Mouse (Mus musculus): Measurements from ENCODE around the gene 4930558K02Rik. TPM values are rescaled to one million over a fixed set of nuclear protein-coding genes. Genes with fewer than 3 reads are reported as not detected.

4930558K02Rik gene
- not detected for total RNA-seq (2023)

GRCm38 (mm10) chr1:161979536-161979935, at the start of gene 4930558K02Rik:
TSS of gene 4930558K02Rik (minus strand) at chr1:161979636.

GRCm38 (mm10) chr1:161968589-161969407, 10.6 kb downstream of the 4930558K02Rik start, which contains the start of gene Pigc:
TSS of gene Pigc (plus strand) at chr1:161969186.

Other genes with a start within 250 kb of the 4930558K02Rik start
- not detected for gene Fasl, start 191.1 kb downstream of the 4930558K02Rik start, total RNA-seq (2023)
- 10 to 100 TPM; 51.7 to 57.8 TPM for gene Suco, start 103.0 kb downstream of the 4930558K02Rik start, total RNA-seq (2023)
- 10 to 100 TPM; 15.8 to 18.3 TPM for gene Pigc, start 10.4 kb downstream of the 4930558K02Rik start, total RNA-seq (2023)

Data from monocyte, adult 59 days (primary cell).